Mouse (Mus musculus): ENCODE measurements around the gene Khdc1b. TPM values are rescaled to one million over a fixed set of nuclear protein-coding genes. Genes with fewer than 3 reads are reported as not detected.
A peak's percentile ranks its signal among the peaks of the same experiment; 100 is the strongest.
"Not testable (repeated sequence)": the region's sequence is repeated elsewhere in the genome, so short reads cannot be mapped to it uniquely, and the experiment has no call there.

Gene Khdc1b
- polyA plus RNA-seq (2015; fragmentation: Nextera tagmentation; extraction: Ambion mirVana): 0.06 and 0.07 TPM in 2 replicates

DNA sequence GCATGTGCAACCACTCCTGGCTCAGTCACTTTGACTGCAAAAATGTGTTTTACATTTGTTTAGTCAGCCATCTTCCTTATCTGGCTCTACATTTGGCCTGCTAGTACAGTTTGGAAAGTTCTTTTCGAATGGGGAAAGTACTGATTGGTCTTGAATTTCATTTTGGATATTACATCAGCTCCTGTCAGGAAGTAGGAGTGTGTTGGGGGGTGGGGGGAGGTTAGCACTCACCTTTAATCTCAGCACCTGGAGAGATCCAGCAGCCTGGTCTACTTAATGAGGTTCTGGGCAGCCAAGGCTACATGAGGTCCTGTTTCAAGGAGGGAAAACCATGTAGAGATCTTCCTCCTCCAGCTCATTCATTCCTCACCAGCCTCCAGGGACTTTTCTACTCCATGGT lies at the start of gene Khdc1b:
Gene Khdc1b (plus strand): TSS at position 301 of the 400 bp plus-strand sequence.
- Histone ChIP-seq H3K27me3 (no peaks in the 10 kb centered on the region), H3K4me3 (no peak within 1 kb of the TSS), H3K4me1 (replicated peaks) (no peaks in the 10 kb centered on the region), H3K4me2 (no peak within 1 kb of the TSS), H3K9ac (no peak within 1 kb of the TSS), H3K36me3 (no peaks in the 10 kb centered on the region), H3K9me3 (no peaks in the 10 kb centered on the region), H3K27ac (replicated peaks) (no peak within 1 kb of the TSS)
- 91% methylated on average over 1 of the region's 1 CpGs for WGBS
- ATAC-seq (ENCODE audit: low FRiP score, low read depth): no peak

DNA sequence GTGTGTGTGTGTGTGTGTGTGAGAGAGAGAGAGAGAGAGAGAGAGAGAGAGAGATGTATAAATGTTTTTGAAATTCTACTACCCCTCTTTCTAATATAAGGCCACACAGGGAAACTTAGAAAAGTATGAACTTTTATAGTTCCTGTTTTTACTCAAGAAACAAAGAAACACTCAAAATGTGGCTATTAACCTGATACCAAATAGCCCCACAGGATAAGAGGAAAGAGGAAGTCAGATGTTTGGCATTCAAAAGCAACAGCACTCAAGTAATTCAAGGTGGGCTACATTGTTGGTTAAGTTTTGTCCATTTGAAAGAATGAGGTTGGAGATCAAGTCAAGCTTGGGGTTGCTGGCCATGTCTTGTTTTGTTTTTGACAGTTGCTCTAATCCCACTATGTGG lies 47.5 kb upstream of the Khdc1b start:
- H3K4me1 ChIP-seq (replicated peaks): no peaks in the 10 kb centered on the region
- no peaks in the 10 kb centered on the region for H3K36me3 ChIP-seq
- H3K9ac ChIP-seq: no peak overlapping the region
- H3K27ac ChIP-seq (replicated peaks): no peak overlapping the region
- H3K4me3 ChIP-seq: no peak overlapping the region
- no peaks in the 10 kb centered on the region for H3K27me3 ChIP-seq
- ATAC-seq (ENCODE audit: low FRiP score, low read depth): no peak
- H3K9me3 ChIP-seq: no peaks in the 10 kb centered on the region
- no peak overlapping the region for H3K4me2 ChIP-seq

GRCm38 (mm10) chr1:21340745-21341144 lies 42.6 kb upstream of the Khdc1b start:
- H3K9ac ChIP-seq: no peak overlapping the region
- H3K27me3 ChIP-seq: no peaks in the 10 kb centered on the region
- no peak overlapping the region for H3K4me3 ChIP-seq
- 100% methylated on average over 1 of the region's 1 CpGs for WGBS
- H3K36me3 ChIP-seq: no peaks in the 10 kb centered on the region
- no peaks in the 10 kb centered on the region for H3K9me3 ChIP-seq
- no peak overlapping the region for H3K27ac ChIP-seq (replicated peaks)
- no peak for ATAC-seq (ENCODE audit: low FRiP score, low read depth)
- no peaks in the 10 kb centered on the region for H3K4me1 ChIP-seq (replicated peaks)
- no peak overlapping the region for H3K4me2 ChIP-seq

GRCm38 (mm10) chr1:21344253-21344652 lies 39.1 kb upstream of the Khdc1b start:
- Histone ChIP-seq H3K27ac (replicated peaks) (no peak overlapping the region), H3K9ac (no peak overlapping the region), H3K4me2 (no peak overlapping the region), H3K36me3 (no peaks in the 10 kb centered on the region), H3K4me3 (no peak overlapping the region), H3K27me3 (no peaks in the 10 kb centered on the region), H3K9me3 (no peaks in the 10 kb centered on the region), H3K4me1 (replicated peaks) (no peaks in the 10 kb centered on the region)
- 0 out of 2 replicates have a peak, but pooled peaks have one; percentile 66 for ATAC-seq (ENCODE audit: low FRiP score, low read depth)
- 68% methylated on average over 4 of the region's 4 CpGs for WGBS

DNA sequence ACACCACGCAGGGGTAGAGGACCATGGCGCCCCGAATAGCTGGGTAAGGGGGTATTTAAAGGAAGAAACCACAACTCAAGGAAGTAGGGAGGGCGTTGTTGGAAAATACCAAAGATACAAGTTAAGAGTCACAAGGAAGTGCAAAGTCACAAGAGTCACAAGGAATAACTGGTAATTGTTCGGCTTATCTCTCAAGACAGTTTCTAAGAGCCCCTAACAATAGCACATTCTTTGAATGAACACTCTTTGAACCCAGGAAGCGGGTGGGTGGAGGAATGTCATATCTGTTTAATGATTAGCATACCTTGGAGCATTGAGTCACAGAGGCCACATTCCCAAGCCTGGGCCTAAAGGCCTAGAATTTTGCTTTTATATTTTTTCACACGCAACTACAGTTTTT lies 38.6 kb upstream of the Khdc1b start:
- not testable (repeated sequence) for H3K9me3 ChIP-seq; H3K4me2 ChIP-seq; H3K9ac ChIP-seq; H3K36me3 ChIP-seq; H3K4me1 ChIP-seq (replicated peaks); H3K27me3 ChIP-seq; ATAC-seq (ENCODE audit: low FRiP score, low read depth); H3K4me3 ChIP-seq; H3K27ac ChIP-seq (replicated peaks)
- WGBS: 92% methylated on average over 7 of the region's 7 CpGs

- no peak within 1 kb of the TSS for H3K9ac ChIP-seq
- WGBS: 89% methylated on average over 2 of the region's 2 CpGs
- H3K27me3 ChIP-seq: no peaks in the 10 kb centered on the region
- H3K4me2 ChIP-seq: no peak within 1 kb of the TSS
- ATAC-seq (ENCODE audit: low FRiP score, low read depth): no peak
- no peaks in the 10 kb centered on the region for H3K9me3 ChIP-seq
- H3K36me3 ChIP-seq: no peaks in the 10 kb centered on the region
- H3K27ac ChIP-seq (replicated peaks): no peak within 1 kb of the TSS
- no peaks in the 10 kb centered on the region for H3K4me1 ChIP-seq (replicated peaks)
- no peak within 1 kb of the TSS for H3K4me3 ChIP-seq
These were observed 34.0 kb upstream of the Khdc1b start, which contains the start of gene Khdc1a for GRCm38 (mm10) chr1:21349341-21349740. Khdc1a (plus strand) TSS chr1:21349641.

DNA sequence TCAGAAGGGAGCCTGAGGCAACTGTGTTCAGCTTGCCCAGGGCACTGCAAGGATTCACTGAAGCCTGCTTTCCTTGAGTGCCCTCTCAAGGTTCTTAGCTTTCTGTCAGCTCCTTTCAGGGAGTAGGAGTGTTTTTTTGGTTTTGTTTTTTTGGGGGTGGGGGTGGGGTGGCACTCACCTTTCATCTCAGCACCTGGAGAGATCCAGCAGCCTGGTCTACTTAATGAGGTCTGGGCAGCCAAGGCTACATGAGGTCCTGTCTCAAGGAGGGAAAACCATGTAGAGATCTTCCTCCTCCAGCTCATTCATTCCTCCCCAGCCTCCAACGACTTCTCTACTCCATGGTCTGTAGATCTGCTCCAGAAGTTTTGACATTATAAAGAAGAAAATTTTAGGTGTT lies 15.3 kb upstream of the Khdc1b start, which contains the start of gene Khdc1c:
Gene Khdc1c (plus strand): TSS at position 301 of the 400 bp plus-strand sequence.
- not testable (repeated sequence) for ATAC-seq (ENCODE audit: low FRiP score, low read depth); H3K27ac ChIP-seq (replicated peaks); H3K27me3 ChIP-seq; H3K36me3 ChIP-seq; H3K9me3 ChIP-seq; H3K4me3 ChIP-seq; H3K9ac ChIP-seq; H3K4me2 ChIP-seq; H3K4me1 ChIP-seq (replicated peaks)
- WGBS: 84% methylated on average over 1 of the region's 1 CpGs

GRCm38 (mm10) chr1:21391138-21391671 lies 7.8 kb downstream of the Khdc1b start:
- 78% methylated on average over 6 of the region's 6 CpGs for WGBS
- no peaks in the 10 kb centered on the region for H3K9me3 ChIP-seq
- H3K9ac ChIP-seq: no peak overlapping the region
- H3K27me3 ChIP-seq: no peaks in the 10 kb centered on the region
- no peaks in the 10 kb centered on the region for H3K36me3 ChIP-seq
- no peak overlapping the region for H3K4me2 ChIP-seq
- ATAC-seq (ENCODE audit: low FRiP score, low read depth): no peak
- no peaks in the 10 kb centered on the region for H3K4me1 ChIP-seq (replicated peaks)
- H3K4me3 ChIP-seq: no peak overlapping the region
- H3K27ac ChIP-seq (replicated peaks): no peak overlapping the region

GRCm38 (mm10) chr1:21402804-21403203 lies 19.4 kb downstream of the Khdc1b start:
- H3K4me1 ChIP-seq (replicated peaks): no peaks in the 10 kb centered on the region
- no peaks in the 10 kb centered on the region for H3K27me3 ChIP-seq
- no peak overlapping the region for H3K9ac ChIP-seq
- H3K36me3 ChIP-seq: no peaks in the 10 kb centered on the region
- H3K4me3 ChIP-seq: no peak overlapping the region
- no peak for ATAC-seq (ENCODE audit: low FRiP score, low read depth)
- H3K9me3 ChIP-seq: no peaks in the 10 kb centered on the region
- no peak overlapping the region for H3K27ac ChIP-seq (replicated peaks)
- 88% methylated on average over 8 of the region's 8 CpGs for WGBS
- no peak overlapping the region for H3K4me2 ChIP-seq

GRCm38 (mm10) chr1:21407266-21407665 lies 23.9 kb downstream of the Khdc1b start:
- Histone ChIP-seq H3K4me3 (no peak overlapping the region), H3K27ac (replicated peaks) (no peak overlapping the region), H3K9me3 (no peaks in the 10 kb centered on the region), H3K27me3 (no peaks in the 10 kb centered on the region), H3K9ac (no peak overlapping the region), H3K4me2 (no peak overlapping the region), H3K4me1 (replicated peaks) (peaks cover 8% of the 10 kb centered on the region; the same call in 1 of the 2 replicates), H3K36me3 (no peaks in the 10 kb centered on the region)
- ATAC-seq (ENCODE audit: low FRiP score, low read depth): no peak
- 26% methylated on average over 2 of the region's 2 CpGs for WGBS

DNA sequence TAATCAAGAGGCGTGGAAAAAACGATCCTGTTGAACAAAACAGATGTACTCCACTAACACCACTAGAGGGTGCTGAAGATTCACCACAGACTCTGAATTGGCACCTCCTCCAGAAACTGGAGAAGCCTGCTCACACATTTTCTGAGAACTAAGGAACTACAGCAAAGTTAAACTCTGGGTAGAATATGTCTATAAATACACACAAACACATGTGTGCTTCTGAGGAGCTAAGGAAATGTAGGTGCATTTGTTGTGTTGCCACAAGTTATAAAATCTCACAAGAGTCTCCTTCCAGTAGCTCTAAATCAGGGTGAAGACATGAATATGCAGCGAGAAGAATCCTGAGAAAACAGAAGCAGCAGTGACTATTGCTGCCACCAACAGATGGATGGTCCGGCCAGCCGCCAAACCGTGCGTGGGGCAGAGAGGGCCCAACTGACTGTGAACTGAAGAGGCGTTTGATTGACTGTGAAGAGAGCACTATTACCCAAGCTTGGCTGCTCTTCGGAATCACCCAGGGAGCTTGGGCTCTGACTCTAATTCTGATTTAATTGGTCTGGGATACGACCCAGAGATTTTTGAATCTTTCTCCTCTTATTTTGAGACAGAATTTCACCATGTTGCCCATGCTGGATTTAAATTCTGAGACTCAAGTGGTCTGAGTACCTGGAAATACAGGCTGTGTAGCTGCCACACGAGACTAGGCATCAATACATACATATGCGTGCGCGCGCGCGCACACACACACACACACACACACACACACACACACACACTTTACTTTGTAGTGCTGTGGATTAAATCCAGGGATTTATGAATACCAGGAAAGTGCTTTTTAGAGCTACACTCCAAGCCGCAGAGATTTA lies 28.2 kb downstream of the Khdc1b start:
- Histone ChIP-seq H3K9ac (no peak overlapping the region; the same call in 1 of the 2 replicates), H3K4me2 (peak overlapping the region; percentile 21), H3K27me3 (no peaks in the 10 kb centered on the region), H3K4me1 (replicated peaks) (peaks cover 8% of the 10 kb centered on the region; the same call in 1 of the 2 replicates), H3K4me3 (no peak overlapping the region), H3K36me3 (no peaks in the 10 kb centered on the region), H3K27ac (replicated peaks) (peak overlapping the region; percentile 32; the same call in 1 of the 2 replicates), H3K9me3 (no peaks in the 10 kb centered on the region)
- peak; percentile 91 for ATAC-seq (ENCODE audit: low FRiP score, low read depth)
- WGBS: 47% methylated on average over 18 of the region's 18 CpGs

GRCm38 (mm10) chr1:21412197-21412555 lies 28.8 kb downstream of the Khdc1b start:
- H3K9me3 ChIP-seq: no peaks in the 10 kb centered on the region
- H3K27ac ChIP-seq (replicated peaks): peak overlapping the region; percentile 32; the same call in 1 of the 2 replicates
- H3K4me3 ChIP-seq: no peak overlapping the region
- no peak overlapping the region for H3K4me2 ChIP-seq
- peaks cover 8% of the 10 kb centered on the region; the same call in 1 of the 2 replicates for H3K4me1 ChIP-seq (replicated peaks)
- WGBS: 82% methylated on average over 2 of the region's 2 CpGs
- H3K36me3 ChIP-seq: no peaks in the 10 kb centered on the region
- no peaks in the 10 kb centered on the region for H3K27me3 ChIP-seq
- no peak overlapping the region for H3K9ac ChIP-seq
- no peak for ATAC-seq (ENCODE audit: low FRiP score, low read depth)
